Mouse (Mus musculus) embryo, embryonic 10 days (tissue): ENCODE data around the gene Rfc4.

ENCODE experiments used
- DNase-seq: peaks from one replicate; pipeline ENCODE4 v3.0.0-alpha.2; 2015; ENCODE audit warnings: low spot score

The Rfc4 gene

DNA sequence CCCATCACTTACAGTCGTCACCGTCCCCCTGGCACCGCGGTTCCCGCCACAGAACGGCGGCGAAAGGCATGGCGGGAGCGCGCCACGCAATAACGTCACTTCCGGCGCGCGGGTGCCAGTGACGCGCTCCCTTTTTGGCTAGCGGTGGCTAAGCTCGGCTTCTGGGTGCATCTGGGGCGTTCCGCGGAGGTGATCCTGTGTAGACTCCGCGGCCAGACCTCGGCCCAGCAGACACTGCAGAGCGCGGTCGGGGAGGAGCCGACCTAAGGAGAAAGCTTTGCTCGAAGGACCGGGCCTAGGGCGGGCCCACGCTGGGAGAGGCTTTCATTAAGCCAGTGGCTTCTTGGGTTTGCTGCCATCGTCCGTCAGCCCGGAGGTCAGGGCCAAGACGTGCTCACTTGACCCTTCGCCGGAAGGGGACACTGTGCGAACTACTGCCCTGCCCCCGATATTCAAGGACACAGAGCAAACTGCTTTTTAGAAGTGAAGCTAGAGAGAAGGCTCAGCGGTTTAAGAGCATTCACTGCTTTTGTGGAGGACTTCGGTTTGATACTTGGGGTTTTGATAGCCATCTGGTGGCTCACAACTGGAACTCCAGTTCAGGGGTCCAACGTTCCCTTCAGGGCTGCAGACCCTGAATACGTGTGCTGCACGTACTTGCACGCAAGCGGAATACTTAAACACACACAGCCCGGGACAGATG, at the start of gene Rfc4:
Gene Rfc4 (minus strand): TSS at position 65 of the 703 bp plus-strand sequence.
- peak; percentile 97 for DNase-seq

GRCm38 (mm10) chr16:23175956-23176355, 48.4 kb upstream of the Rfc4 start:
- DNase-seq: no peak

DNA sequence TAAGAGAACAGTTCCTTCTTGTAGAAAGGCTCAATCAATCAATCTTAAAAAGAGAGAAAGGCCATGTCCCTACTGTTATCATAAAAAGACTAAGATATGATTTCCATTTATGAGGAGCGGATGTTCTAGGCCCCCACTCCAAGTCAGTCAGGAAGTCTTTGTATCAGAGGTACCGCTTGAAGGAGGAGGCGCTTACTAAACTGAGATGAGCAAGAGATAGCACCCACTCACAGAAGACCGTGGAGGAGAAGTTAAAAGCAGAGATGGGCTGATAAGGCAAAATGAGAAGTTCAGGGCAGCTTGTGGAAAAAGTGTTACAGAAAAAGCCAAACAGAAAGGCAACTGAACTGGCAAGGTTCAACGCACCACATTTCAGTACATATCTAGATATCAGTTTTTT, 47.3 kb upstream of the Rfc4 start:
- DNase-seq: no peak

- no peak for DNase-seq
These were observed 46.4 kb upstream of the Rfc4 start for GRCm38 (mm10) chr16:23173904-23174303.

GRCm38 (mm10) chr16:23170813-23171212, 43.3 kb upstream of the Rfc4 start:
- no peak for DNase-seq

DNA sequence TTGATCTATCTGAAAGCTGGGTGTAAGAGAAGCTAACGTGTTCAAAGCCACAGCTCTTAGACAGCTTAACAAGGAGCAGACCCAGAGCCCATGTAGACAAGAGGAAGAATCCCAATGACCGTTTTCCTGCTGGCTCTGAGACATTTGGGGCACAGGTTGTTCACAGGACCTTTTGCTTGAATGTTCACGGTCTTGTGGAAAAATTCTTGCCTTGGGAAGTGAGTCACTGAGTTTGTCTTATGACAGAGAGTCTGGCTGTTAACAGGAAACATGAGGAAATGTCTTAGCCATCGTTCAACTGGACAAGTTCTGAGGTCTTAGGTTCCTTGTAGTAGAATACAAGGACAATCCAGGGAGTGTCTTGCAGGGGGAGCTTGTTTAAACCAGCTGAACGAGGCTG, 39.5 kb upstream of the Rfc4 start:
- no peak for DNase-seq

- no peak for DNase-seq
These were observed 39.1 kb upstream of the Rfc4 start for GRCm38 (mm10) chr16:23166646-23167045.

DNA sequence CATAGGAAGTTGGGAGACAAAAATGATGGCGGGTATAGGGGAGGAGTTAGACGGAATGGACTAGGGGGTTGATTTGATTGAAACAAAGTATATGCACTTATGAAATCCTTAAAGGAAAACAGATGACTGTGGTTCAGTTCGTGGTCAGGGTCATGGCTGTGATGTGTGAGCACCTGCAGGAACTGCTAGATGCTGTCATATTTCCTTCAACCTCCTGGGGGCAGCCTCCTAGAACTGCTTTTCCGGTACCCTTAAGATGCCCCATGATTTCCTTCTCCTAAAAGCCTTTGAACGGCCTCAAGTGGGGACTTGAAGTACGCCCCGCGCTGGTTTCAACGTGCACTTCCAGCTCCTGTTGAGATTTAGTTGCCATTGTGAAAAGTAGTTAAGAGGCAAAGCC, 37.9 kb upstream of the Rfc4 start:
- DNase-seq: no peak

DNA sequence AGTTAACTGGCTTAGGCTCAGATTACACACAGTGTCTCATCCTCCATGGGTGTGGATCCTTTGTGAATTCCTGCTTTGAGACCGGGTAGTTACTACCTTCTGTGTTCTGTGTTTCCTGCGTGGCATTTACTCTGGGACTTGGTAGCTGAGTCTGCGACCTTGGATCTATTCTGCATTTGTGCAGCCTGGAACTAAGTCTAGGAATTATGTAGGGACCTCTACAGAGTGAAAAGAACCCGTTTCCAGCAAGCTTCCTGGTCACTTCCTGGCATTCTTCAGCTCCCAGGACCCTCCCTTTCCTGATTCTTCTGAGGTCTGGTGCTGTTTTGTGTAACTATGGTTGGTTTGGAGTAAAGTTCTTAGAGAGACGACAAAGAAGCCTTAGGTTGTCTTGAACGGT, 36.9 kb upstream of the Rfc4 start:
- DNase-seq: no peak

GRCm38 (mm10) chr16:23162116-23162515, 34.6 kb upstream of the Rfc4 start:
- DNase-seq: no peak

DNA sequence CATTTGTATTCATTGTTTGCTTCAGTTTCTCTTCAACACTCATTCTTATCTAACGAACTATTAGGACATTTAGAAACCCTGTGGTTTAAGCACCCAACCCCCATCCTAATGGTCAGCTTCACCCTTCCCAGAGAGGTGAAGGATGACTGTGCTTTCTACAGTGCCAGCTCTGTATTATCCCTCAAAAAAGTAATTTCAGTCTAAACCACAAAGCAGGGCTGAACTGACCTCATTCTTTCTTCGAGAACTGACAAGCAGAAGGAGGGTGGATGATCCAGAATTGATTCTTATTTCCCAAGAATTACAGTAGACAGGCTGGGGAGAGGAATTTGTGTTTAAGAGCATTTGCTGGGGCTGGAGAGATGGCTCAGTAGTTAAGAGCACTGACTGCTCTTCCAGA, 32.2 kb upstream of the Rfc4 start:
- DNase-seq: no peak

GRCm38 (mm10) chr16:23158957-23159356, 31.4 kb upstream of the Rfc4 start:
- DNase-seq: no peak

GRCm38 (mm10) chr16:23158292-23158691, 30.8 kb upstream of the Rfc4 start:
- DNase-seq: no peak

GRCm38 (mm10) chr16:23157013-23157412, 29.5 kb upstream of the Rfc4 start:
- DNase-seq: no peak

DNA sequence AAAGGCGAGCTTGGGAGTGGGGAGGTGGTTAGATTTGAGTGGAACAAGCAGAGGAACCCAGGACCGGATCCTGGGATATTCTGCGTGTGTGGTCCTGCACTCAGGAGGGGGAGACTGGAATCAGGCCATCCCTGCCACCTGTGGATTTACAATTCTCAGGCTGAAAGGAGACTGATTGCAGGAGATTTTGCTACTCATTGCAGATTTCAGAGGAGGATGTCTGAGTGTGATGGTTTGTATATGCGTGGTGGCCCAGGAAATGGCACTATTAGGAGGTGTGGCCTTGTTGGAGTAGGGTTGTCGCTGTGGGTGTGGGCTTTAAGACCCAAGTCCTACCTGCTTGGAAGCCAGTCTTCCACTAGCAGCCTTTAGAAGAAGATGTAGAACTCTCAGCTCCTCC, 26.7 kb upstream of the Rfc4 start:
- DNase-seq: no peak

DNA sequence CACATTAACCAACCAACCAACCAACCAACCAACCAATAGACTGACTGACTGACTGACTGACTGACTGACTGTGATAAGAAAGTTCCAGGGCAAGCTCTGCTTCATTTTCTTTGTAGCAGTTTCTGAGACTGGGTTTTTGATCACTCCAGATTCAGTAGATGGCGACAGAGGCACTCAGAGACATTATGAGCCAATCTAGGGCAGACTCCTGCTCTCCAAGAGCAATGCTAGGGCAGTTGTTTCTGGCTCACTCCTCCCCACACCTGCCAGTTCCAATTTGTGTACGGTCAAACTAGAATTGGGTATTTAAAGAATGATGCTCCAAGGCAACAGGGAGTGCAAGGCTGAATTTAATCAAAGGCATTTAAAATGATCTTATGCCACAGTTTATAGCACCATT, 23.9 kb upstream of the Rfc4 start:
- DNase-seq: peak; percentile 56

- DNase-seq: no peak
These were observed 21.9 kb upstream of the Rfc4 start for GRCm38 (mm10) chr16:23149396-23149795.

GRCm38 (mm10) chr16:23148936-23149335, 21.4 kb upstream of the Rfc4 start:
- DNase-seq: no peak

GRCm38 (mm10) chr16:23146280-23146679, 18.7 kb upstream of the Rfc4 start, which contains the start of gene Adipoq:
Adipoq (plus strand) TSS chr16:23146536.
- DNase-seq: no peak

DNA sequence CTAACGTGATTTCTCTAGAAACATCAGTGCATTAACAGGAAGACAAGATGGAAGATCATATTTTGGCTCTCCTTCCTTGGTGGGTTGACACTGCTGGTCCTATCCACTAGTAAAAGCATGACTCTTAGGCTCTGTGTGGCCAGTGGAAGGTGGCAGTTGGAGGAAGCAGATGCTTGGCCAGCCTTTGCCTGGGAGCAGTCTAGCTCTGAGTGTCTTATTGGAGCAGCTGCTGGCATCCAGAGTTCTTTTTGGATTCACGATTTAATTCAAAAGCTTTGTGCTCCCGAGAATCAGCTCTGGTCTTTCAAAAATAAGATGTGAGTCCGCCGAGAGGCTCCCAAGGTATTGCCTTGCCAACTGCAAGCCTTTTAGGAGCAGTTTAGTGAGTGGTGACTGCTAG, 17.7 kb upstream of the Rfc4 start:
- no peak for DNase-seq

DNA sequence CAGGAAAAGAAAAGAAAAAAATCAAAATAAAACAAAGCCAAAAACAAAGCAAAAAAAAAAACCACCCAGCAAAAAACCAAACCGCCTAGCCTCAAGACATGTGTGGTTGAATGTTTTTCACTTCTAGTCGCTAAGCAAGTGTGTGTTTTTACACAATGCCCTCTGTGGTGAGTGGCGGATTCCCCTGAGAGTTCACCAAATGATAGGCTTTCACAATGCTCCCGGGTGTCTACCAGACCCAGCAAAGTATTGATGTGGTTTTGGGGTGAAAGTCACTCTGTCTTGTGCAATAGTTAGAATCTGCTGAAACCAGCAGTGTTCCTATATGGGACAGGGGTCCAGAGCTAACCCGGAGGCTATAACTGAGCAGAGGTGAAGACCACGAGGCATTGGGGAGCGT, 16.8 kb upstream of the Rfc4 start:
- DNase-seq: no peak

- DNase-seq: no peak
These were observed 13.4 kb upstream of the Rfc4 start for GRCm38 (mm10) chr16:23140911-23141310.

- no peak for DNase-seq
These were observed 9.0 kb upstream of the Rfc4 start for GRCm38 (mm10) chr16:23136406-23136970.
